Mouse (Mus musculus): ENCODE results near the gene Top1.

- TF ChIP-seq CTCF (IDR thresholded peaks at IDR 0.05; ENCODE audit: borderline replicate concordance, insufficient read depth, low read length) (no peak), POLR2A (IDR thresholded peaks at IDR 0.05; ENCODE audit: low read depth, low read length) (no peak)
Observed at GRCm38 (mm10) chr2:160617741-160618140, 27.9 kb upstream of the Top1 start.

All from embryonic fibroblast, embryonic 13.5 days (primary cell).